Mouse (Mus musculus) liver, embryonic 13.5 days (tissue): ENCODE measurements at regions not wholly inside any gene's neighbourhood (a gene's known extent, or its start where the extent isn't known, plus 50 kb on each side); places are given as distances from the start of the nearest gene placed in this dataset.

ENCODE experiments used
- ATAC-seq: fragments of 200-750 bp; cut with Nextera tagmentation; 2 replicates; pipeline ENCODE4 v1.8.0; 2017; ENCODE audit warnings: low read depth, mild to moderate bottlenecking, moderate number of reproducible peaks, moderate library complexity
- DNase-seq: peaks from one replicate; pipeline ENCODE4 v3.0.0; 2022
- H3K27ac ChIP-seq: fragments of 300-500 bp; sonication (generic); 2 replicates; pipeline ENCODE4 v1.5.1; 2015; ENCODE audit warnings: moderate library complexity, mild to moderate bottlenecking, inconsistent platforms
- H3K27me3 ChIP-seq: fragments of 300-500 bp; sonication (generic); 2 replicates; pipeline ENCODE4 v1.6.1; 2015; ENCODE audit warnings: mild to moderate bottlenecking, inconsistent platforms
- H3K36me3 ChIP-seq: fragments of 300-500 bp; sonication (generic); 2 replicates; pipeline ENCODE4 v1.6.1; 2015; ENCODE audit warnings: mild to moderate bottlenecking, inconsistent platforms
- H3K4me1 ChIP-seq: fragments of 300-500 bp; sonication (generic); replicated peaks from 2 replicates; pipeline ENCODE4 v1.6.1; 2015; ENCODE audit warnings: inconsistent platforms
- H3K4me2 ChIP-seq: fragments of 300-500 bp; sonication (generic); 2 replicates; pipeline ENCODE4 v1.6.1; 2015; ENCODE audit warnings: inconsistent platforms, mild to moderate bottlenecking, moderate library complexity
- H3K4me3 ChIP-seq: fragments of 300-500 bp; sonication (generic); replicated peaks from 2 replicates; pipeline ENCODE4 v1.5.1; 2015; ENCODE audit warnings: mild to moderate bottlenecking, inconsistent platforms
- H3K9ac ChIP-seq: fragments of 300-500 bp; sonication (generic); 2 replicates; pipeline ENCODE4 v1.6.1; 2015; ENCODE audit warnings: mild to moderate bottlenecking, inconsistent platforms
- H3K9me3 ChIP-seq: fragments of 300-500 bp; sonication (generic); replicated peaks from 2 replicates; pipeline ENCODE4 v1.6.1; 2016; ENCODE audit warnings: inconsistent platforms
- WGBS: fragments of 180-500 bp; shearing (Covaris S2); methylation state at CpG from one replicate; pipeline ENCODE4 v1.1.7; 2015; ENCODE audit not compliant: insufficient replicate concordance; 5-methylcytosine and 5-hydroxymethylcytosine counted together

GRCm38 (mm10) chr1:35822376-35823202, 245.6 kb upstream of the Hs6st1 start:
- 52% methylated on average over 18 of the region's 19 CpGs for WGBS
- no peak overlapping the region for H3K4me3 ChIP-seq
- no peak overlapping the region for H3K9ac ChIP-seq
- H3K4me2 ChIP-seq = no peak overlapping the region
- H3K4me1 ChIP-seq = no peaks in the 10 kb centered on the region
- ATAC-seq = no peak
- no peaks in the 10 kb centered on the region for H3K27me3 ChIP-seq
- no peaks in the 10 kb centered on the region for H3K36me3 ChIP-seq
- no peak overlapping the region for H3K27ac ChIP-seq
- no peak for DNase-seq
- no peaks in the 10 kb centered on the region for H3K9me3 ChIP-seq

DNA sequence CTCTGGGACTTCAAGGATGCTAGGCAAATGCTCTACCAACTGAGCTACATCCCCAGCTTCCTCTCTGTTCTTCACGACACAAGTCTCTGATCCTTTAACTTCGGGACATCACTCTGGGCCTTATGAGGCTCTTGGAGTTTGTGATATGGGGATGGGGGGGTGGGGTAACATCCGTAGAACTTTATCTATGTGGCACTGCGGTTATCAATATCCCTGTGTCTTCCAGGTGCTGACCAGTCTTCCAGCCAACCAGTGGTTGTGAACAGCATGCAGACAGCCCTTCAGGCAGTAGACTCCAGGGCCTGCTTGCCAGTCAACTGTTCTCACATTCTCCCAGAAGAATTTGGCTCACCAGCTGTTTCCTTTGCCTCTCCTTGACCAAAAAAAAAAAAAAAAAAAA, 244.7 kb upstream of the Hs6st1 start:
- no peaks in the 10 kb centered on the region for H3K27me3 ChIP-seq
- no peaks in the 10 kb centered on the region for H3K9me3 ChIP-seq
- H3K4me2 ChIP-seq = no peak overlapping the region
- no peaks in the 10 kb centered on the region for H3K36me3 ChIP-seq
- no peak overlapping the region for H3K9ac ChIP-seq
- H3K4me1 ChIP-seq = no peaks in the 10 kb centered on the region
- no peak overlapping the region for H3K4me3 ChIP-seq
- DNase-seq = no peak
- no peak for ATAC-seq
- no peak overlapping the region for H3K27ac ChIP-seq
- WGBS = 61% methylated on average over 4 of the region's 4 CpGs

DNA sequence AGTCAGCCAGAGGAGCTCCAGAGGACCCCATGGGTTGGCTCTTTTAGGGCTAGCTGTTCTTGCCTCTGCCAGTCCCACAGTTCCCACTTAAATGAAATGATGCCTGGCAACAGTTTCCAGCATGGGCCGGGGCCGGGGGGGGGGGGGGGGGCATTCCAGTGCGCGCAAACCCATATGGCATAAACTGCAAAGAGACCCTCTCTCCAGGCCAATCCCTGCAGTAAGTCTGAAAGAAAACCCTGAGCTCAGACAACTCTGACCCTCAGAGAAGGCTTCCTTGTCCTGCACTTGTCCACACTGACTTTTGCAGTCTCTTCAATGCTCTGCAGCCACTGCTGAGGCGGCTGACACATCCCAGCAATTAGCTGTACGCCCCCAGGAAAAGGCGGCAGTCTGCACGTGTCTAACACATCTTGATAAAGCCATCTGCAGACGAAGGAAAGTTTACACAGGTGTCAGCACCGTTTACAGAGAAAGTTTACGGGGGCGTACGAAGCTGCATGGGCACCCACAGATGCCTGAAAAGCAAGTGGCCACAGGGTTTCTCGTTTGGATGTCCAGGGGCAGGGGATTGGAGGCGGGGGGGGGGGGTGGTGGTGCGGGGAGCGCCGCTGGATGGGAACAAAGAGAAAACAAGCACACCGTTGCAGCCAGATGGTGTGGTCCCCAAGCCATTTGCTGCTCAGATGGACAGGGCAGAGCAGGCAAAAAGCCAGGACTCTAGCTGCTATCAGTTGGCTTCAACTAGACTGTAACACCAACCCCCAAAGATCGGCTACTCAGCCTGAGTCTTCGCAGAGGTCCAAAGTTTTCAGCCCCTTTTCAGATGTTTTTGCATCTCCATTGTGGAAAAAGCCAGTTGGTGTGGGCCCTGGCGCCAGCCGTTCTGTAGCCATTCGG, 244.0 kb upstream of the Hs6st1 start:
- WGBS = 44% methylated on average over 23 of the region's 24 CpGs

GRCm38 (mm10) chr1:35825531-35825966, 242.7 kb upstream of the Hs6st1 start:
- no peaks in the 10 kb centered on the region for H3K4me1 ChIP-seq
- H3K27ac ChIP-seq = no peak overlapping the region
- no peak overlapping the region for H3K9ac ChIP-seq
- no peaks in the 10 kb centered on the region for H3K27me3 ChIP-seq
- ATAC-seq (no peak), DNase-seq (no peak)
- H3K36me3 ChIP-seq = no peaks in the 10 kb centered on the region
- WGBS = 74% methylated on average over 10 of the region's 10 CpGs
- H3K4me3 ChIP-seq = no peak overlapping the region
- H3K4me2 ChIP-seq = no peak overlapping the region
- H3K9me3 ChIP-seq = no peaks in the 10 kb centered on the region

More for the DNA sequence above, 244.0 kb upstream of the Hs6st1 start:
- no peak overlapping the region for H3K4me3 ChIP-seq
- H3K36me3 ChIP-seq = no peaks in the 10 kb centered on the region
- ATAC-seq = no peak
- no peak overlapping the region for H3K9ac ChIP-seq
- H3K27ac ChIP-seq = no peak overlapping the region
- H3K4me1 ChIP-seq = no peaks in the 10 kb centered on the region
- no peak overlapping the region for H3K4me2 ChIP-seq
- H3K9me3 ChIP-seq = no peaks in the 10 kb centered on the region
- no peaks in the 10 kb centered on the region for H3K27me3 ChIP-seq
- DNase-seq = no peak

DNA sequence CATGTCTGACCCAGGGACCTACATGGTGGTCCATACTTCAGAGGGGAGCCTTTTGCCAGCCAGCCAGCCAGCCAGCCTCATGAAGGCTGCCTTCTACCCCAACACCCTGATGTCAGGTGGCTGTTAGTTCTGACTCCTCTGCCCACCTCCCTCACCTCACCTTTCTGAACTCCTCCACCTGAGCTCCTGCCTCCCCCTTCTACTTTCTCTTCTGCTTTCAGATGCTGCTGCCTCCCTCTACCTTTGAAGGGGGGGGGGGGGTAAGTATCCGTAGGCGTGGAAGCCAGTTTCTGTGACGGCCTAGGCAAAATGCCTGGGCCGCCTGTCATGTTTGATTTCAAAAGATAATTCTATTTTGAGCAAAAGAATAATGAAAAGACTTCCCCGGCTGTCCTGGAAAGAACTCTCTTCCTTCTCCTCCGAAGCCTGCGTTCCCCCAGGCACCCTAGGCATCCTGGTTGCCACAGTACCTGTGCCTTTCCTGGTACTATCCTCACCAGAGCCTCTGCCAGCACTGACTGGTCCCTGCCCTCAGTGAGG, 241.6 kb upstream of the Hs6st1 start:
- Histone ChIP-seq H3K4me3 (no peak overlapping the region), H3K27me3 (no peaks in the 10 kb centered on the region), H3K9ac (no peak overlapping the region), H3K4me2 (no peak overlapping the region), H3K27ac (no peak overlapping the region), H3K9me3 (no peaks in the 10 kb centered on the region), H3K4me1 (no peaks in the 10 kb centered on the region), H3K36me3 (no peaks in the 10 kb centered on the region)
- DNase-seq (no peak), ATAC-seq (no peak)
- WGBS = 69% methylated on average over 7 of the region's 7 CpGs

DNA sequence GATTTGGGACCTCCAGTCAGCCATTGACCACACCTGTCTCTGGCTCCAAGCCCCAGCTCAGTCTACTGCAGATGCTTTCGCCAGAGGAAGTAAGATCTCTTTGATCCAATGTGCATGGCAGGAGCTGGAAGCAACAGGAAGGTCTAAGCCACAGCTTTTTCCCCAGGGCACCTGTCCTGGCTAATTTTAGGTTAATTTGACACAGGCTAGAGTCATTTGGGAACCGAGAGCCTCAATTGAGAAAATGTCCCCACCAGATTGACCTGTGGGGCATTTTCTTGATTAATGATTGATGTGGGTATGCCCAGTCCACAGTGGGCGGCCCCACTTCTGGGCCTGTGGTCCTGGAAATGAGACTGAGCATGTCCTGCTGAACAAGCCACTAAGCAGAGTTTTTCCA, 240.7 kb upstream of the Hs6st1 start:
- no peaks in the 10 kb centered on the region for H3K4me1 ChIP-seq
- no peaks in the 10 kb centered on the region for H3K9me3 ChIP-seq
- 52% methylated on average over 3 of the region's 3 CpGs for WGBS
- H3K9ac ChIP-seq = no peak overlapping the region
- DNase-seq = no peak
- no peak overlapping the region for H3K27ac ChIP-seq
- no peak overlapping the region for H3K4me3 ChIP-seq
- ATAC-seq = no peak
- no peak overlapping the region for H3K4me2 ChIP-seq
- H3K36me3 ChIP-seq = no peaks in the 10 kb centered on the region
- no peaks in the 10 kb centered on the region for H3K27me3 ChIP-seq

GRCm38 (mm10) chr1:35834180-35834579, 234.0 kb upstream of the Hs6st1 start:
- Histone ChIP-seq H3K27me3 (no peaks in the 10 kb centered on the region), H3K9ac (no peak overlapping the region), H3K4me3 (no peak overlapping the region), H3K9me3 (no peaks in the 10 kb centered on the region), H3K36me3 (no peaks in the 10 kb centered on the region), H3K4me1 (no peaks in the 10 kb centered on the region), H3K27ac (no peak overlapping the region), H3K4me2 (no peak overlapping the region)
- WGBS = 75% methylated on average over 7 of the region's 7 CpGs
- ATAC-seq (no peak), DNase-seq (no peak)

- no peak overlapping the region for H3K4me3 ChIP-seq
- ATAC-seq (no peak), DNase-seq (no peak)
- no peaks in the 10 kb centered on the region for H3K36me3 ChIP-seq
- H3K9me3 ChIP-seq = no peaks in the 10 kb centered on the region
- no peak overlapping the region for H3K27ac ChIP-seq
- WGBS = 69% methylated on average over 5 of the region's 5 CpGs
- H3K27me3 ChIP-seq = no peaks in the 10 kb centered on the region
- no peak overlapping the region for H3K9ac ChIP-seq
- no peak overlapping the region for H3K4me2 ChIP-seq
- no peaks in the 10 kb centered on the region for H3K4me1 ChIP-seq
Observed at GRCm38 (mm10) chr1:35836552-35836951, 231.6 kb upstream of the Hs6st1 start.

DNA sequence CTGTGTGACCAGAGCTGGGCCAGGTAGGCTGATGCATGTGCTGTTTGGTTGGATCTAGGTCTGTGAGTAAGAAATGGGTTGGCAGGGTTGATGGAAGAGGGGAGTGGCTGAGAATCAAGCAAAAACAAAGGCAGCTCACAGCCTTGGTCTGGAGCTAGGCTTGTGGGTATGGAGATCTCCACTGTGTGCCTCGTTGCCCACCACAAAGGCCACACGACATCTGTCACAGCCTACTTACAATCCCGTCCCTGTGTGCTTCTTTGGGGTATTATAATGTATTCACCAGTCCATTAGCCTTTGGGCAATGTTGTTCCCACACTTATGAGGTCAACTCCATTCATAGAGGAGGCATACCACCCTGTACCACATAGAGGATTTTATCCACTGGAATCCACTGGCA, 229.6 kb upstream of the Hs6st1 start:
- H3K4me2 ChIP-seq = no peak overlapping the region
- no peak overlapping the region for H3K27ac ChIP-seq
- H3K9ac ChIP-seq = no peak overlapping the region
- no peaks in the 10 kb centered on the region for H3K27me3 ChIP-seq
- H3K36me3 ChIP-seq = no peaks in the 10 kb centered on the region
- 63% methylated on average over 3 of the region's 3 CpGs for WGBS
- DNase-seq = no peak
- no peak for ATAC-seq
- H3K4me1 ChIP-seq = no peaks in the 10 kb centered on the region
- no peaks in the 10 kb centered on the region for H3K9me3 ChIP-seq
- no peak overlapping the region for H3K4me3 ChIP-seq

GRCm38 (mm10) chr1:35839446-35839845, 228.8 kb upstream of the Hs6st1 start:
- DNase-seq (peak; percentile 21), ATAC-seq (no peak)
- WGBS = 55% methylated on average over 6 of the region's 6 CpGs
- no peak overlapping the region for H3K4me2 ChIP-seq
- H3K36me3 ChIP-seq = no peaks in the 10 kb centered on the region
- no peaks in the 10 kb centered on the region for H3K9me3 ChIP-seq
- H3K27ac ChIP-seq = no peak overlapping the region
- H3K27me3 ChIP-seq = no peaks in the 10 kb centered on the region
- no peak overlapping the region for H3K4me3 ChIP-seq
- no peaks in the 10 kb centered on the region for H3K4me1 ChIP-seq
- H3K9ac ChIP-seq = no peak overlapping the region

GRCm38 (mm10) chr1:35841626-35842025, 226.6 kb upstream of the Hs6st1 start:
- Histone ChIP-seq H3K4me2 (no peak overlapping the region), H3K36me3 (no peaks in the 10 kb centered on the region), H3K27ac (no peak overlapping the region), H3K27me3 (no peaks in the 10 kb centered on the region), H3K4me3 (no peak overlapping the region), H3K9ac (no peak overlapping the region), H3K4me1 (no peaks in the 10 kb centered on the region), H3K9me3 (no peaks in the 10 kb centered on the region)
- 68% methylated on average over 2 of the region's 2 CpGs for WGBS
- ATAC-seq (no peak), DNase-seq (no peak)
